Mouse (Mus musculus): Measurements from ENCODE around the gene Eml1. TPM values are rescaled to one million over a fixed set of nuclear protein-coding genes. Genes with fewer than 3 reads are reported as not detected.
A peak's percentile ranks its signal among the peaks of the same experiment; 100 is the strongest.

Eml1 gene
- polyA plus RNA-seq, 1 experiment from 2014 or later, result 109 TPM

GRCm38 (mm10) chr12:108398681-108399080 lies 27.9 kb downstream of the Eml1 start:
- Histone ChIP-seq H3K4me1 (ENCODE audit: insufficient read depth) (0 out of 2 replicates have a peak, but pooled peaks cover 2% of the 10 kb centered on the region), H3K36me3 (ENCODE audit: insufficient read depth) (no peaks in the 10 kb centered on the region), H3K27ac (ENCODE audit: low read depth) (no peak overlapping the region), H3K4me2 (no peak overlapping the region), H3K4me3 (ENCODE audit: low read depth, low read length) (no peak overlapping the region), H3K27me3 (ENCODE audit: insufficient read depth, low read length) (no peaks in the 10 kb centered on the region), H3K9ac (no peak overlapping the region), H3K9me3 (ENCODE audit: low read depth, low read length) (no peaks in the 10 kb centered on the region)
- WGBS, result 77% methylated on average over 7 of the region's 7 CpGs
- DNase-seq (no peak), ATAC-seq (ENCODE audit: insufficient read depth) (no peak)
- no peak for TF ChIP-seq CTCF (IDR thresholded peaks at IDR 0.05; ENCODE audit: low read depth)

- Histone ChIP-seq H3K4me1 (ENCODE audit: insufficient read depth) (0 out of 2 replicates have a peak, but pooled peaks cover 4% of the 10 kb centered on the region), H3K27ac (ENCODE audit: low read depth) (no peak overlapping the region), H3K36me3 (ENCODE audit: insufficient read depth) (no peaks in the 10 kb centered on the region), H3K9me3 (ENCODE audit: low read depth, low read length) (no peaks in the 10 kb centered on the region), H3K4me2 (no peak overlapping the region), H3K4me3 (ENCODE audit: low read depth, low read length) (no peak overlapping the region), H3K9ac (no peak overlapping the region), H3K27me3 (ENCODE audit: insufficient read depth, low read length) (no peaks in the 10 kb centered on the region)
- TF ChIP-seq CTCF (IDR thresholded peaks at IDR 0.05; ENCODE audit: low read depth), result no peak
- ATAC-seq (ENCODE audit: insufficient read depth) (no peak), DNase-seq (no peak)
- WGBS, result 82% methylated on average over 8 of the region's 8 CpGs
Measured at GRCm38 (mm10) chr12:108399191-108399590, 28.4 kb downstream of the Eml1 start.

GRCm38 (mm10) chr12:108400951-108401350 lies 30.2 kb downstream of the Eml1 start:
- TF ChIP-seq CTCF (IDR thresholded peaks at IDR 0.05; ENCODE audit: low read depth), result no peak
- ATAC-seq (ENCODE audit: insufficient read depth) (no peak), DNase-seq (no peak)
- H3K9ac ChIP-seq, result no peak overlapping the region
- H3K4me2 ChIP-seq, result no peak overlapping the region
- no peaks in the 10 kb centered on the region for H3K36me3 ChIP-seq (ENCODE audit: insufficient read depth)
- no peak overlapping the region for H3K27ac ChIP-seq (ENCODE audit: low read depth)
- 0 out of 2 replicates have a peak, but pooled peaks cover 9% of the 10 kb centered on the region for H3K4me1 ChIP-seq (ENCODE audit: insufficient read depth)
- H3K4me3 ChIP-seq (ENCODE audit: low read depth, low read length), result no peak overlapping the region
- 72% methylated on average over 8 of the region's 8 CpGs for WGBS
- H3K27me3 ChIP-seq (ENCODE audit: insufficient read depth, low read length), result no peaks in the 10 kb centered on the region
- no peaks in the 10 kb centered on the region for H3K9me3 ChIP-seq (ENCODE audit: low read depth, low read length)

- no peaks in the 10 kb centered on the region for H3K36me3 ChIP-seq (ENCODE audit: insufficient read depth)
- no peak overlapping the region for H3K9ac ChIP-seq
- H3K27ac ChIP-seq (ENCODE audit: low read depth), result 0 out of 2 replicates have a peak overlapping the region, but pooled peaks have one; percentile 52
- H3K4me1 ChIP-seq (ENCODE audit: insufficient read depth), result peaks cover 15% of the 10 kb centered on the region; the same call in 1 of the 2 replicates
- H3K9me3 ChIP-seq (ENCODE audit: low read depth, low read length), result no peaks in the 10 kb centered on the region
- no peak overlapping the region for H3K4me3 ChIP-seq (ENCODE audit: low read depth, low read length)
- ATAC-seq (ENCODE audit: insufficient read depth) (peak; percentile 86), DNase-seq (peak; percentile 84)
- H3K4me2 ChIP-seq, result no peak overlapping the region
- TF ChIP-seq CTCF (IDR thresholded peaks at IDR 0.05; ENCODE audit: low read depth), result no peak
- 12% methylated on average over 6 of the region's 6 CpGs for WGBS
- H3K27me3 ChIP-seq (ENCODE audit: insufficient read depth, low read length), result no peaks in the 10 kb centered on the region
Measured at GRCm38 (mm10) chr12:108403957-108404356, 33.2 kb downstream of the Eml1 start.

GRCm38 (mm10) chr12:108409100-108409499 lies 38.3 kb downstream of the Eml1 start:
- H3K9me3 ChIP-seq (ENCODE audit: low read depth, low read length), result no peaks in the 10 kb centered on the region
- H3K4me2 ChIP-seq, result no peak overlapping the region
- H3K4me1 ChIP-seq (ENCODE audit: insufficient read depth), result peaks cover 10% of the 10 kb centered on the region; the same call in 1 of the 2 replicates
- 63% methylated on average over 5 of the region's 5 CpGs for WGBS
- H3K36me3 ChIP-seq (ENCODE audit: insufficient read depth), result no peaks in the 10 kb centered on the region
- no peaks in the 10 kb centered on the region for H3K27me3 ChIP-seq (ENCODE audit: insufficient read depth, low read length)
- H3K4me3 ChIP-seq (ENCODE audit: low read depth, low read length), result no peak overlapping the region
- no peak for TF ChIP-seq CTCF (IDR thresholded peaks at IDR 0.05; ENCODE audit: low read depth)
- H3K27ac ChIP-seq (ENCODE audit: low read depth), result no peak overlapping the region
- DNase-seq (no peak), ATAC-seq (ENCODE audit: insufficient read depth) (no peak)
- H3K9ac ChIP-seq, result no peak overlapping the region

- Histone ChIP-seq H3K4me2 (no peak overlapping the region), H3K4me1 (ENCODE audit: insufficient read depth) (peaks cover 7% of the 10 kb centered on the region; the same call in 1 of the 2 replicates), H3K27me3 (ENCODE audit: insufficient read depth, low read length) (no peaks in the 10 kb centered on the region), H3K36me3 (ENCODE audit: insufficient read depth) (no peaks in the 10 kb centered on the region), H3K9ac (no peak overlapping the region), H3K9me3 (ENCODE audit: low read depth, low read length) (no peaks in the 10 kb centered on the region), H3K4me3 (ENCODE audit: low read depth, low read length) (no peak overlapping the region), H3K27ac (ENCODE audit: low read depth) (no peak overlapping the region)
- DNase-seq, result no peak
- no peak for ATAC-seq (ENCODE audit: insufficient read depth)
- no peak for TF ChIP-seq CTCF (IDR thresholded peaks at IDR 0.05; ENCODE audit: low read depth)
- 55% methylated on average over 14 of the region's 14 CpGs for WGBS
Measured at GRCm38 (mm10) chr12:108410416-108411208, 39.9 kb downstream of the Eml1 start.

- WGBS, result 93% methylated on average over 9 of the region's 9 CpGs
- H3K36me3 ChIP-seq (ENCODE audit: insufficient read depth), result no peaks in the 10 kb centered on the region
- no peak overlapping the region for H3K4me2 ChIP-seq
- DNase-seq (no peak), ATAC-seq (ENCODE audit: insufficient read depth) (no peak)
- H3K9me3 ChIP-seq (ENCODE audit: low read depth, low read length), result no peaks in the 10 kb centered on the region
- H3K27ac ChIP-seq (ENCODE audit: low read depth), result no peak overlapping the region
- H3K27me3 ChIP-seq (ENCODE audit: insufficient read depth, low read length), result no peaks in the 10 kb centered on the region
- no peak for TF ChIP-seq CTCF (IDR thresholded peaks at IDR 0.05; ENCODE audit: low read depth)
- H3K4me1 ChIP-seq (ENCODE audit: insufficient read depth), result no peaks in the 10 kb centered on the region; the same call in 1 of the 2 replicates
- H3K4me3 ChIP-seq (ENCODE audit: low read depth, low read length), result no peak overlapping the region
- H3K9ac ChIP-seq, result no peak overlapping the region
Measured at GRCm38 (mm10) chr12:108414932-108415331, 44.2 kb downstream of the Eml1 start.

All from lung, embryonic 14.5 days (tissue).